ENCODE assay signal across 21 mouse cellular contexts in the genomic region with DNA sequence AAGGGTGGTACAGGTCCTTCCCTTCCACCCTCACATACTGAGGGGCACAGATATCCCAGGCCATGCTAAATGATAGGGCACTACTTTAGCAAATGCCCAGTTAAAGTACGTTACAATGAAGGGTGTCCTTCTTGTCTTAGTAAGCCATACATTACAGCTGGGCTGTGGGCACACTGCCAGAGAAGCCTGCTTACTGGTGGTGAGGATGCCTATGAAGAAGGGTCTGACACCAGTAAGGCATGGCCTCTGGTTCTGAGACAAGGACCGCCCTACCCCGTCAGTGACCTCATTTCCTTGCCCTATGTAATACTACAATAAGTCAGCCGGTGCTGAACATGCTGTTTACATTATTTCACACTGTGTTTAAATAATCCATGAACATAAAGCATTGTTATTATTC.
A peak's percentile ranks its signal among the peaks of the same experiment; 100 is the strongest.
DNase-seq lines count a peak whose midpoint lies in the region; ATAC-seq lines count a peak whose summit lies in the region.
"Had no signal": no experiment of that assay in that cellular context is flagged by ENCODE, and none has a peak within 500 bp of the region (broad histone marks: within the 10 kb centered on the region; RNA-seq: fewer than 3 reads in every experiment).

No protein-coding gene starts in this region.

- ATAC-seq in cerebellum, adult (ENCODE audit: insufficient number of reproducible peaks, low FRiP score, low TSS enrichment): no peak
- ATAC-seq: forebrain, embryonic 16.5 days; liver, embryonic 12.5 days; liver, postnatal 0 days had no signal

- intact Hi-C loops in left cerebral cortex, postnatal 4 days (cut with DNase I): no loop called here
- intact Hi-C loops in left cerebral cortex, postnatal 14 days (cut with DNase I): loop anchor here (10.0 kb wide), 1 partner anchor 646 kb away; no protein-coding TSS in a partner anchor

- DNase-seq in cerebellum, postnatal 10 days: peak; percentile 16 to 36
- peak; percentile 28 for DNase-seq in left cerebral cortex, postnatal 4 days
- DNase-seq in left cerebral cortex, postnatal 14 days (ENCODE audit: low spot score in 2 of 2): no peak
- DNase-seq in lung, postnatal 10 days: peak; percentile 8
- no peak for DNase-seq in lung, postnatal 36 days
- peak; percentile 10 to 46 for DNase-seq in lung, postnatal 4 days
- no peak for DNase-seq in c-Kit-positive CD71-positive TER-119-positive erythroid progenitor cells, embryonic 14.5 days (ENCODE audit: low spot score)
- DNase-seq: adrenal gland, adult 8-10 months; cerebellum, adult 11-12 months; cerebellum, adult 9-11 months; gastrocnemius, adult 2 months; gastrocnemius, postnatal 36 days; heart, adult 2 months; heart, postnatal 14 days; kidney, adult 18-20 months; liver, postnatal 0 days; midbrain, embryonic 14.5 days; retina, postnatal 1 day had no signal

Comparison
In these comparisons a context has a peak if more than half of its experiments do, and no peak if none do; other contexts are left out.
1. DNase-seq: peak in cerebellum, postnatal 10 days (2 of 2), left cerebral cortex, postnatal 4 days (single experiment), lung, postnatal 10 days (single experiment) and lung, postnatal 4 days (2 of 2); none in left cerebral cortex, postnatal 14 days (0 of 2), lung, postnatal 36 days (single experiment) and c-Kit-positive CD71-positive TER-119-positive erythroid progenitor cells, embryonic 14.5 days (single experiment).